Mouse (Mus musculus) urinary bladder, postnatal 10 days (tissue): Measurements from ENCODE around the gene Tmem270.
"Not testable (repeated sequence)": the region's sequence is repeated elsewhere in the genome, so short reads cannot be mapped to it uniquely, and the experiment has no call there.

Source experiments
- DNase-seq: peaks from one replicate; pipeline ENCODE4 v3.0.0; 2022; ENCODE audit warnings: low spot score

Tmem270 gene

GRCm38 (mm10) chr5:134906633-134907032, at the start of gene Tmem270:
Tmem270 (minus strand) TSS chr5:134906733.
- DNase-seq, result no peak

DNA sequence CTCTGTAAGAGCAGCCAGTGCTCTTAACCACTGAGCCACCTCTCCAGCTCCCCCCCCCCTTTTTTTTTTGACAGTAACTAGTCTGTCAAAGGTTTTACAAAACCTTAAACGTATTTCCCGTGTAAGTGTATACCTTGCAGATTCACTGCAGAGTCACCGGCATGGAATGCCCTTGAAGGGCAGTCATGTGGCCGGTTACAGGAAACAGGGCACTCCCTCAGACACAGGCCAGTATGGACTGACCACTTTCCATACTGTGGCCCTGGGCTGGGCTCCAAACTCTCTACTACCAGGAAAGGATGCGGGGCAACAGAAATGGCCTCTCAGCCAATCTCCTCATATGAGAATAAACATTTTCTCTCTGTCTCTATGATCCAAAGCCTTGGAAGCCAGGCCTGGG, 49.0 kb upstream of the Tmem270 start:
- DNase-seq, result no peak

- DNase-seq, result no peak
Observed at GRCm38 (mm10) chr5:134951053-134951884, 44.7 kb upstream of the Tmem270 start.

DNA sequence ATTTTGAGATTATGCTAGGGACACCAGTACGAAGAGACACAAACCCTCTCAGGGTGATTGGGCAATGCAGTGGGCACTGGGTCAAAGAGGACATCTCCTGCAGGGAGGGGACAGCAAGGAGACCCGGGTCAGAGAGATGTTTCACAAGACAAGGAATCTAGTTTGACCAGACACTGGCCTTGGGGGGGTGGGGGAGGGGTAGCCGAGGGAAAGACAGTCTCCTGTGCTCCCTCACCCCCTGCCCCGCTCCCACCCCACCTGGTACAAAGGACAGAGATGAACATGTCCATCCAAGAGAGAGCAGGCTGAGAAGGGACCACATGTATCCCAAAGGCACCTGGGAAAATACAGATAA, 41.5 kb upstream of the Tmem270 start:
- no peak for DNase-seq

GRCm38 (mm10) chr5:134947420-134948084, 41.0 kb upstream of the Tmem270 start:
- DNase-seq, result no peak

DNA sequence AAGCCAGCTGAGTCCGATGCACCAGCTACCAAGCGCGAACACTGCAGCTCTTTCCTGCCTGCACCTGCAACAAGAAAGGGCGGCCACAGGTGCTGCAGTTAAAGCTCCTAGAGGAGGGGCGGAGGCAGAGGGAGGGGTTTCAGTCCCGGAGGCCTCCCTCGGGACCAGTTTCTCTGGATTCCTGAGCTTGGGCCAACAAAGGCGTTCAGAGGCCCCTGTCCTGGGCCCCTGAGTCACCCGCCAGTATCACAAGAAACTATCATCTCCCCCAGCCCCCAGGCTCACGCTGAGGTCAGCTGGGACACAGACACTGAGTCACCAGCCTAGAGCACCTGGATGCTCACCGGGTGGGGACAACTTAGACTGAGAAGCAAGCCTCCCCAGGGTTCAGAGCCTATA, 40.3 kb upstream of the Tmem270 start, which contains the start of gene Cldn4:
Gene Cldn4 (minus strand): TSS at position 78 of the 399 bp plus-strand sequence.
- no peak for DNase-seq

DNA sequence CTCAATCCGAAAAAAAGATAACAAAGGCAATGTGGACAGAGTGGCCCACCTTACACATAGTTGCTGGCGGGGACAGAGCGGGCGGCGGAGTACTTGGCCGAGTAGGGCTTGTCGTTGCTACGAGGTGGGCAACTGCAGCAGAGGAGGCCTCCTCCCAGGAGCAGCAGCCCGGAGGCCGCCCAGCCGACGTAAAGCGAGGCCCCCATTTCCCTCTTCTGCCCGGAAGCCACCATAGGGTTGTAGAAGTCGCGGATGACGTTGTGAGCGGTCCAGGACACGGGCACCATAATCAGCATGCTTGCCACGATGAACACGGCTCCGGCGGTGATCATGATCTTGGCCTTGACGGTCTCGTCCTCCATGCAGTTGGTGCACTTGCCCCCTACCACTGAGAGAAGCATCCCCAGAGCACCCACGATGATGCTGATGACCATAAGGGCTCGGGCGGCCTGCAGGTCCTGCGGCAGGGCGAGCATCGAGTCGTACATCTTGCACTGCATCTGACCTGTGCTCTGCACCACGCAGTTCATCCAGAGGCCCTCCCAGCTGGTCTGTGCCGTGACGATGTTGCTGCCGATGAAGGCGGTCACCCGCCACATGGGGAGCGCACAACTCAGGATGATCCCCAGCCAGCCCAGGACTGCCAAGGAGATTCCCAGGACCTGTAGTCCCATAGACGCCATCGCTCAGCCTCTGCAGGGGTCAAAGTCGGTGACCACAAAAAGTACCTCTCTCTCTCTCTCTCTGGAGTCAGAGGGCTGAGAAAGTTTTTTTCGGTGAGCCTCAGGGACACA, 39.7 kb upstream of the Tmem270 start:
- no peak for DNase-seq

GRCm38 (mm10) chr5:134945266-134945959, 38.9 kb upstream of the Tmem270 start:
- DNase-seq, result no peak

DNA sequence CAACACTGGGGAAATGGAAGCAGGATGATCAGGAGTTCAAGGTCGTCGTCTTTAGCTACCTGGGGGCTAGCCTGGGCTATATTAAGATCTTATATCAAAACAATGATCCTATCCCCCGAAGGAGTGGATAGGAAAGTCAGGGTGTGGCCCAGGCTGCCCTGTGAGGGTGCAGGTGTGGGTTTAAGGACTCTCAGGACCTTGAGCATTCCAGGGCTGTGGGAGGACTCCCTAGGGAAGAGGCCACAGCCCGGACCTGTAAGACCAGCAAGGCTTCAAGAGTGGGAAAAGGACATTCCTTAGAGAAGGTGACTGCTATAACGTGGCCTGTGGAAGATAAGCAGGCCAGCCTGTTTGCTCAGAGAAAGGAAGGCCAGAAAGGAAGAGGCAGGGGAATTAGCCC, 37.6 kb upstream of the Tmem270 start:
- DNase-seq, result no peak

DNA sequence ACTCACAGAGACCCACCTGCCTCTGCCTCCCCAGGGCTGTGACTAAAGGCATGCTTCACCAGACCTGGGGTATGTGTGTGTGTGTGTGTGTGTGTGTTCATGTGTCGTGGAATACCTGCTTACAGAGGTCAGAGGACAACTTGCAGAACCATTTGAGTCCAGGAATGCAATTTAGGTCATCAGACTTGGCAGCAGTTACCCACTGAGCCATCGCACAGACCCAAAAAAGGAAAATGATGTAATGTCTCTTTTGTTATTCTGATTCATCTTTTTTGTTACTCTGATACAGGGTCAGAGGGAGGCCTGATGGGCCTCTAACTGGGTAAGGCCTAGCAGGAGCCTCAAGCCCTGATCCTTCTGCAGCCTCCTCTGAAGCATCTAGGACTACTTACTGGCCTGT, 36.2 kb upstream of the Tmem270 start:
- no peak for DNase-seq

DNA sequence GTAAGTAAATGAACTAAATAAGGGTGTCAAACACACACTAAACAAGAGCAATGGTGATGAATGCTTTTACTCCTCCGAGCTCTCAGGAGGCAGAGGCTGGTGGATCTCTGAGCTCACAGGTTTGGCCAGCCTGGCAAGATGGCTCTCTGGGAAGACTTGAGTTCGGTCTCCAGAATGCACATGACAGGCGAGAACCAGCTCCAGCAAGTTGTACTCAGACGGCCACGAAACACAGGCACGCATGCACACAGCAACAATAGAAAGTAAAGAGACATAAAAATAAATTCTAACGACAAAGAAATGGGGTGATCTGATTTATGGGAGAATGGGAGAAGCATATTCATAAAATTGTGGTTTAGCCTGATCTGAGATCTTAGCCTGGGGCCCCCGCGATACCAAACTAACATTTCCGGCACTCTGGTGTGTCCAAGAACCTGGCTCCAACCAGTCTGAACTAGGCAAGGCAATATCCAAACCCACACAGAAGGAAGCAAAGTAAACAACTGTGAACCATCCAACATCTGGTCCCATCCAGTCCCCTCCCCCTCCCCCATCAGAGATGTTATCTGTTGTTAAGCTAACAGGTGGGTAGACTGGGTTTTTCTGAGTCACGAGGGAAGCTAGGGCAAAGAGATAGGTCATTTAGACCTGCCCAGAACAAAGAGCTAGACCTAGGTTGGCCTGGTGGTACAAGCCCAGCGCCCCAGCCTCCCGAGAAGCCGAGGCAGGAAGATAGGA, 35.1 kb upstream of the Tmem270 start:
- DNase-seq, result no peak

DNA sequence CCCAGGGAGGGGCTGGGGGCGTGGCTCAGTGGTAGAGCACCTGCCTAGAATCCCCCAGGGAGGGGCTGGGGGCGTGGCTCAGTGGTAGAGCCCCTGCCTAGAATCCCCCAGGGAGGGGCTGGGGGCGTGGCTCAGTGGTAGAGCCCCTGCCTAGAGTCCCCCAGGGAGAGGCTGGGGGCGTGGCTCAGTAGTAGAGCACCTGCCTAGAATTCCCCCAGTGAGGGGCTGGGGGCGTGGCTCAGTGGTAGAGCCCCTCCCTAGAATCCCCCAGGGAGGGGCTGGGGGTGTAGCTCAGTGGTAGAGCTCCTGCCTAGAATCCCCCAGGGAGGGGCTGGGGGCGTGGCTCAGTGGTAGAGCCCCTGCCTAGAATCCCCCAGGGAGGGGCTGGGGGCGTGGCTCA, 33.0 kb upstream of the Tmem270 start:
- DNase-seq, result not testable (repeated sequence)

DNA sequence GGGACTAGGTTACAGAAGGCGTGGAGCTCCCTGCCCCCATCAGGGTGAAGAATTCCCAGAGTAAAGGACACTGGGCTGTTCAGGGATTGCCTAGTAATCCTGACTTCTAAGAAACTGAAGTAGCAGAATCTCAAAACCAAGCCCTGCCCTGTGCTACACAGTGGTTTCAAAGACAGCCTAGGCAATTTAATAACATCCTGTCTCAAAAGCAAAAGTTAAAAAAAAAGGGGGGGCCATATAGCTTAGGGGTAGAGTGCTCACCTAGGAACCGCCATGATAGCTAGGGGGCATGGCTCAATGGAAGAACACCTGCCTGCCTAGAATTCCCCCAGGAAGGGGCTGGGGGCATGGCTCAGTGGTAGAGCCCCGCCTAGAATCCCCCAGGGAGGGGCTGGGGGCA, 32.5 kb upstream of the Tmem270 start:
- no peak for DNase-seq

DNA sequence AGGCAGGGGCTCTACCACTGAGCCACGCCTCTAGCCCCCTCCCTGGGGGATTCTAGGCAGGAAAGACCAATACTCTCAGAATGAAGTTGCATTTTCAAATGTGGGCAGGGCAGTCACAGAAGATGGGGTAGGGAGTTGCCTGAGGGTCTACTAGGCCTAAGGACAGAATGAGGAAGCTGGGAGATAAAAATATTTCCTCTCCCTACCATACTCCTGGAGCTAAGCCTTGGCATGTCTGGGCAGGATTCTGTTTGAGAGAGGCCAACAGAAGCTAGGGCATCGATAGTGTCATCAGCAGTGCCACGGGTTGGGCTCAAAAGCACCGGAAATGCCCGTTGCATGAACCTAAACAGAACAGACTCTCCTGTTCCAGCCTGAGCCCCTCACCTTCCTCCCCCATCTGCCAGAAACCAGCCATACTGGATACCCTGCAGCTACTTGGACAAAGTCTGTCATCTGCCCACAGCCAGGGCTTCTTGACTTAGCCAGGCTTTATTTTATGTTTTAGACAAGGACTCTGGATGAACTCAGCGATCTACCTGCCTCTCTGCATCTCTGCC, 30.2 kb upstream of the Tmem270 start:
- DNase-seq, result no peak

GRCm38 (mm10) chr5:134936051-134936450, 29.5 kb upstream of the Tmem270 start:
- DNase-seq, result no peak

GRCm38 (mm10) chr5:134934666-134935065, 28.1 kb upstream of the Tmem270 start:
- DNase-seq, result no peak

- not testable (repeated sequence) for DNase-seq
Observed at GRCm38 (mm10) chr5:134933686-134934085, 27.2 kb upstream of the Tmem270 start.

GRCm38 (mm10) chr5:134933281-134933680, 26.7 kb upstream of the Tmem270 start:
- no peak for DNase-seq

DNA sequence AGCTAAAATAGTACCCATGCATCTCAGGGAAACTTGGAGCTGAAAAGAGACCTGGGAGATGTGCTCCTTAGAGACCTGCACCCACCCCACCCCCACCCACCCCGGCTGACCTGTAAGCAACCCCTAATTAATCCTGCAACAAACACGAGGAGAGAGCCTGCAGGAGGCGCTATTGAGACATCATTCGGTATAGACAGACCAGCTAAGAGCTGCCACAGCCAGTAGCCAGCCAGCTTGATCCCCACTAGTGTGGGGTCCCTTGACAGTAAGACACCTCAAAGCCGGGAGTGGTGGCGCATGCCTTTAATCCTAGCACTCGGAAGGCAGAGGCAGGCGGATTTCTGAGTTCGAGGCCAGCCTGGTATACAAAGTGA, 26.4 kb upstream of the Tmem270 start:
- no peak for DNase-seq

GRCm38 (mm10) chr5:134932179-134932902, 25.8 kb upstream of the Tmem270 start, which contains the start of gene Mettl27:
Mettl27 (plus strand) TSS chr5:134932368.
- DNase-seq, result peak; percentile 65
